Mouse (Mus musculus) heart, embryonic 11.5 days (tissue): ENCODE results near the gene Saa3. TPM values are rescaled to one million over a fixed set of nuclear protein-coding genes. Genes with fewer than 3 reads are reported as not detected.
A peak's percentile ranks its signal among the peaks of the same experiment; 100 is the strongest.
"Not testable (repeated sequence)": the region's sequence is repeated elsewhere in the genome, so short reads cannot be mapped to it uniquely, and the experiment has no call there.

ENCODE experiments used
- ATAC-seq: fragments of 200-750 bp; cut with Nextera tagmentation; replicated peaks from 2 replicates; pipeline ENCODE4 v1.8.0; 2017; ENCODE audit warnings: moderate library complexity; ENCODE audit not compliant: insufficient number of reproducible peaks, low FRiP score, low TSS enrichment
- H3K27ac ChIP-seq: fragments of 300-500 bp; sonication (generic); 2 replicates; pipeline ENCODE4 v1.5.1; 2014; ENCODE audit warnings: mild to moderate bottlenecking, low read depth, low read length
- H3K27me3 ChIP-seq: fragments of 300-500 bp; sonication (generic); 2 replicates; pipeline ENCODE4 v1.6.1; 2014; ENCODE audit warnings: mild to moderate bottlenecking, low read length, mixed read lengths; ENCODE audit not compliant: control insufficient read depth, insufficient read depth
- H3K36me3 ChIP-seq: fragments of 300-500 bp; sonication (generic); 2 replicates; pipeline ENCODE4 v1.6.1; 2014; ENCODE audit warnings: mild to moderate bottlenecking, low read length, moderate library complexity, mixed read lengths; ENCODE audit not compliant: control insufficient read depth, insufficient read depth
- H3K4me1 ChIP-seq: fragments of 300-500 bp; sonication (generic); 2 replicates; pipeline ENCODE4 v1.6.1; 2014; ENCODE audit warnings: low read length; ENCODE audit not compliant: control insufficient read depth, insufficient read depth
- H3K4me2 ChIP-seq: fragments of 300-500 bp; sonication (generic); 2 replicates; pipeline ENCODE4 v1.6.1; 2014; ENCODE audit warnings: mild to moderate bottlenecking, moderate library complexity
- H3K4me3 ChIP-seq: fragments of 300-500 bp; sonication (generic); 2 replicates; pipeline ENCODE4 v1.5.1; 2014; ENCODE audit warnings: low read depth, low read length
- H3K9ac ChIP-seq: fragments of 300-500 bp; sonication (generic); 2 replicates; pipeline ENCODE4 v1.6.1; 2014; ENCODE audit warnings: mild to moderate bottlenecking, low read depth, low read length, moderate library complexity
- H3K9me3 ChIP-seq: fragments of 300-500 bp; sonication (generic); replicated peaks from 2 replicates; pipeline ENCODE4 v1.6.1; 2016; ENCODE audit warnings: low read length; ENCODE audit not compliant: control insufficient read depth
- WGBS: fragments of 180-500 bp; shearing (Covaris S2); extraction: QIAGEN DNeasy Blood & Tissue Kit; methylation state at CpG from one replicate; pipeline ENCODE4 v1.1.7; 2014; ENCODE audit not compliant: insufficient replicate concordance; 5-methylcytosine and 5-hydroxymethylcytosine counted together
- polyA plus RNA-seq: library from polyadenylated mRNA; unstranded; fragments of >200 nt; fragmentation: Nextera tagmentation; extraction: Ambion mirVana; gene quantifications from 2 replicates; pipeline ENCODE4 v1.2.1, GENCODE M21; 2014

Gene Saa3
- polyA plus RNA-seq, 1 experiment from 2014 or later = not detected

DNA sequence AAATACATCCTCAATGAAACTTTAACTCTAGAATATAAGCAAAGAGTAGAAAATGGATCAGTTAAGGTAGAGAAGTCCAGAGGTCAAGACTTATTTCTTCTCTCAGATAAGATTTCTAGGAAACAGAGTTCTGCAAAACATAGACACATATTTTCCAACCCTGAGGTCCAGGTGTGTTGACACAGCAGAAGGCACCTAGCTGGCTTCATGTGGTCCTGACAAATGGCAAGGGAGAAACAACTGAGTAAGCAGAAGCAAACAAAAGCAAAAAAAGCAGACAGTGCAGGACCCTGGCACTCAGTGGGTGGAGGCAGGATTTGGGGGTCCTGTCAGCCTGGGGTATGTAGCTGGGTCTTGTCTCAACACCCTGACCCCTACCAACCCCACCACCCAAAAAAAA is 34.8 kb downstream of the Saa3 start:
- Histone ChIP-seq H3K4me3 (no peak overlapping the region), H3K27me3 (no peaks in the 10 kb centered on the region), H3K9me3 (no peaks in the 10 kb centered on the region), H3K4me2 (no peak overlapping the region), H3K36me3 (no peaks in the 10 kb centered on the region), H3K27ac (no peak overlapping the region), H3K9ac (no peak overlapping the region), H3K4me1 (no peaks in the 10 kb centered on the region)
- no peak for ATAC-seq

DNA sequence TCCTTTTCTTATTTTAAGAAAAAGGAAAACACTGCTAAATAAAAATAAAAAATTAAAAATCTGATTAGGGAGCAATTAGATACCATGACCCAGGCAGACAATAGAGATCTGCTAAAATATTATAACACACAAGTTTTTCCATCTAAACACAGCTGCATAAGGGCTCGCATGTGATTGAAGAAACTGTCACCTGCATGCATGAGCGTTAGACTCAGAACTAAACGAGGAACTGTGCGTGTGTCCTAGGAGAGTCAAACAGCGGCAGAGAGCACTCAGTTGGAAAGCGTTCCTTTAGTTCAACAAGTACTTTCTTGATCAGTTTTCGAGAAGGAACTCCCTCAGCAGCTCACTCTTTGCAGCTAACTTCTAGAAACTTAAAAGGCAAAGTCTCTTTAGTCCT is 36.5 kb downstream of the Saa3 start:
- H3K4me1 ChIP-seq, H3K9me3 ChIP-seq, ATAC-seq, H3K27ac ChIP-seq, H3K4me3 ChIP-seq, H3K36me3 ChIP-seq, H3K4me2 ChIP-seq, H3K9ac ChIP-seq, H3K27me3 ChIP-seq: not testable (repeated sequence)
- WGBS = 82% methylated on average over 7 of the region's 7 CpGs

DNA sequence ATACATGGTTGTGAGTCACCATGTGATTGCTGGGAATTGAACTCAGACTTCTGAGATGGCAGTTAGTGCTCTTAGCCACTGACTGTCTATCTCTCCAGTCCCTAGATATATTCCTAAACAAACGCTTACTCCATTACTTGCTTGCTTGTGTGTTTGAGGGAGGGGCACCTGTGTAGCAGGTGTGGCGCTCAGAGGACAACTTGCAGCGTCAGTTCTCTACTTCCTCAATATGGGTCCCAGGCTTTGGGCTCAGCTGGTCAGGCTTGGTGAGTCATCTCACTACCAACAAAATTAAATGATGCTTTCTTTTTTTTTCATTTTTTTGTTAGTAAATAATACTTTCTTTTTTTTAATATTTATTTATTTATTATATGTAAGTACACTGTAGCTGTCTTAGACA is 37.1 kb downstream of the Saa3 start:
- no peaks in the 10 kb centered on the region for H3K36me3 ChIP-seq
- WGBS = 81% methylated on average over 3 of the region's 3 CpGs
- H3K4me1 ChIP-seq = no peaks in the 10 kb centered on the region
- H3K9ac ChIP-seq = no peak overlapping the region
- H3K4me3 ChIP-seq = no peak overlapping the region
- no peaks in the 10 kb centered on the region for H3K9me3 ChIP-seq
- no peak overlapping the region for H3K27ac ChIP-seq
- no peak overlapping the region for H3K4me2 ChIP-seq
- no peak for ATAC-seq
- no peaks in the 10 kb centered on the region for H3K27me3 ChIP-seq

DNA sequence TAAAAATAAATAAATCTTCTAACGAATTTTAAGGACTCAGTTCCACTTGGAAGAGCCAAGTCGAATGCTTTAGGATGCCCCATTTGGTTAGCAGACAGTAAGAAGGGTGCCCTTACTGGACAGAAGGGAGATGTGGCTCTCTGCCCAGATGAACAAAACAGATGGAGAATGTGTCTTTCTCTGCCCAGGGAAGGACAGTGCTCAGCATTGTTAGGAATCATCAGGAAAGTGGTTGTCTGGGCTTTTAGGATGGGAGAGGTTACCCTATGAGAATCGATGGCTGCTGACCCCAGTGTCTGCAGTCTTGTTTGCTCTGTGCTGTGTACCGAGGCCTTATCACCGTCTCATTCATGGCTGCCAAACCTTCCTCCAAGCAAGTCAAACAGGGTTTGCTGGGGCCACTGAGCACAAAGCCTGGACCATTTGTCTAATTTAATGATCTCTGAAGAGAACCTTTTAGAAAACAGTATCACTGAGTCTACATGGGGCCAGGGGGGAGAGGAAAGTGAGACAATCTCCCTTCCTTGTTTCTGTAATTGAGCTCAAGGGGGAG is 38.6 kb downstream of the Saa3 start:
- Histone ChIP-seq H3K27ac (no peak overlapping the region), H3K4me3 (no peak overlapping the region), H3K4me2 (no peak overlapping the region), H3K9me3 (no peaks in the 10 kb centered on the region), H3K4me1 (no peaks in the 10 kb centered on the region), H3K27me3 (no peaks in the 10 kb centered on the region), H3K9ac (no peak overlapping the region), H3K36me3 (no peaks in the 10 kb centered on the region)
- WGBS = 55% methylated on average over 5 of the region's 5 CpGs
- no peak for ATAC-seq

DNA sequence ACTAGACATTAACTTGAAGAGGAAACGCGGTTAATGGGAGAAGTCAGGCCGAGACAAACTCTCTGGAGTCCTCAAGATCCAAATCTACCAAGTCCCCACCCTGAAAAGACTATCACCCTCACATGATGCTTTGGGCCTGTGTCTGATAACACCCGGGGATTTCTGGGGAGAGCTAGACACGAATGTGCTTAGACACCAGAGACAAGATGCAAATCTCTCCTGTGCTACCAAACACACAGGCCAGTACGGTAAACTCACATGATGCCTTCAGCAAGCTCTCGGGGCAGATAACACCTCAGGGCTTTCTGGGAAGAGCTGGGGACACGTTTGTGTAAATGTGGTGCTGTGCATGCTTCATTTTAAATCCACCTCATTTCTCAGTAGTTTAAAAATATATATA is 39.6 kb downstream of the Saa3 start:
- ATAC-seq = no peak
- no peaks in the 10 kb centered on the region for H3K4me1 ChIP-seq
- H3K9ac ChIP-seq = no peak overlapping the region
- no peaks in the 10 kb centered on the region for H3K36me3 ChIP-seq
- H3K4me2 ChIP-seq = no peak overlapping the region
- 77% methylated on average over 8 of the region's 8 CpGs for WGBS
- H3K9me3 ChIP-seq = no peaks in the 10 kb centered on the region
- H3K27me3 ChIP-seq = no peaks in the 10 kb centered on the region
- H3K27ac ChIP-seq = no peak overlapping the region
- H3K4me3 ChIP-seq = no peak overlapping the region

DNA sequence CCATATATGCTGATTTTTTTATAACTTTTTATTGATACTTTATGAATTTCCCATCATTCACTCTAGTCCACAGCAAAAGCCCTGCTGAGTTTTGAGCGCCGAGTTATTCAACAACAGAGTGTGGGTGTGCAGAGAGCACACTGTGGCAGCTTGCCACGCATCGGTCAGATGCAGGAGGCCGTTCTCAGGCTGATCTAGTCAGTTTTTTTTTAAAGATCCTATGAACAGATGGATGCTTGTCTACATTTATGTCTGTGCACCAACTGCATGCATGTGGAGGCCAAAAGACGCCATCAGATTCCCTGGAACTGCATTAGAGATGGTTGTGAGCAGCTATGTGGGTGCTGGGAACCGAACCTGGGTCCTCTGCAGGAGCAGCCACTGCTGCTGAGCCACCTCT is 40.4 kb downstream of the Saa3 start:
- WGBS = 90% methylated on average over 7 of the region's 7 CpGs

DNA sequence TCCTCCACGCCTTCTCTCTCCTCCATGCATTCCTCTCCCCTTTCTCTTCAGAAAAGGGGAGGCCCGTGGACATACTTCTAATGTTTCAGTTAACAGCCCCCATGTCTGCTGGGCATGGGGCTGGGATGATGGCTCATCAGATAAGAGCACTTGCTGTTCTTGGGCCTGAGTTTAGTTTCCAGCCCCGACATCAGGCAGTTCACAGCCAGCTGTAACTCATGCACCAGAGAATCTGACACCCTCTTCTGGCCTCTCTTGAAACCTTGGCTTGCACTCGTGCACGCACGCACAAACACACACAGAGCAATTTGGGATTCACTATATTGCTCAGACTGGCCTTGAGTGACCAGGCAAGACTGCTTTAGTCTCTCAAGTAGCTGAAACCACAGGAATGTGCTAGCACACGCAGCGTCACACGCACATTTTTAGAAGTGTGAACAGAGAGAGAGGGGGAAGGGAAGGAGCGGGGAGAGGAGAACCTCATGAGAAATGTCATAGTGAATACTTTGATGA is 43.3 kb downstream of the Saa3 start, which contains the start of gene Tph1:
Gene Tph1 (minus strand): TSS at position 378 of the 513 bp plus-strand sequence.
- 41% methylated on average over 10 of the region's 10 CpGs for WGBS
- H3K27me3 ChIP-seq = peaks cover 10% of the 10 kb centered on the region
- no peak within 1 kb of the TSS for H3K9ac ChIP-seq
- no peak for ATAC-seq
- no peaks in the 10 kb centered on the region for H3K9me3 ChIP-seq
- peaks cover under 1% of the 10 kb centered on the region; the same call in 1 of the 2 replicates for H3K4me1 ChIP-seq
- H3K36me3 ChIP-seq = no peaks in the 10 kb centered on the region
- H3K4me2 ChIP-seq = no peak within 1 kb of the TSS
- no peak within 1 kb of the TSS for H3K4me3 ChIP-seq
- no peak within 1 kb of the TSS for H3K27ac ChIP-seq

More for the DNA sequence above, 40.4 kb downstream of the Saa3 start:
- Histone ChIP-seq H3K4me2 (no peak overlapping the region), H3K4me1 (no peaks in the 10 kb centered on the region), H3K36me3 (no peaks in the 10 kb centered on the region), H3K9ac (no peak overlapping the region), H3K4me3 (no peak overlapping the region), H3K27me3 (no peaks in the 10 kb centered on the region), H3K9me3 (no peaks in the 10 kb centered on the region), H3K27ac (no peak overlapping the region)
- no peak for ATAC-seq

DNA sequence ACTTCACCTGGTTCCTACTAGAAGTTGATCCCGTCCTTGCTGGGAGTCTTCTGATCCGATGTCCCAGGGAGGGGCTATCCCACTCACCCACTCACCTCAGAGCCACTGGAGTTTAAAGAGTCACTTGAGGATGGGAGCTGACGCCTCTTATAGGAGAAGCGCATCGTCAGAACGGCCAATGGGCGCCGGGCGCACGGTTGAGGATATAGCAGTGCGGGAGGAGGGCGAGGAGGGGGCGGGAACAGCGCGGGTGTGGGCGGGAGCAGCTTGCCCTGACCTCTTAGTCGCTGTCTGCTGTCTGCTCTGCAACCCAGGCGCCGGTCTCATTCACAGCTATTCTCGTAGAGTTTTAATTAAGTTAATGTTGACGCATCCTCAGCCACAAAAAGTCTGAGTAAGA is 48.2 kb downstream of the Saa3 start:
- peak overlapping the region; percentile 49 for H3K4me2 ChIP-seq
- H3K27me3 ChIP-seq = peaks cover 32% of the 10 kb centered on the region
- no peak overlapping the region for H3K9ac ChIP-seq
- no peaks in the 10 kb centered on the region for H3K9me3 ChIP-seq
- H3K4me1 ChIP-seq = peaks cover 2% of the 10 kb centered on the region; the same call in 1 of the 2 replicates
- H3K27ac ChIP-seq = no peak overlapping the region
- H3K4me3 ChIP-seq = peak overlapping the region; percentile 21
- 2% methylated on average over 21 of the region's 21 CpGs for WGBS
- no peaks in the 10 kb centered on the region for H3K36me3 ChIP-seq
- no peak for ATAC-seq

DNA sequence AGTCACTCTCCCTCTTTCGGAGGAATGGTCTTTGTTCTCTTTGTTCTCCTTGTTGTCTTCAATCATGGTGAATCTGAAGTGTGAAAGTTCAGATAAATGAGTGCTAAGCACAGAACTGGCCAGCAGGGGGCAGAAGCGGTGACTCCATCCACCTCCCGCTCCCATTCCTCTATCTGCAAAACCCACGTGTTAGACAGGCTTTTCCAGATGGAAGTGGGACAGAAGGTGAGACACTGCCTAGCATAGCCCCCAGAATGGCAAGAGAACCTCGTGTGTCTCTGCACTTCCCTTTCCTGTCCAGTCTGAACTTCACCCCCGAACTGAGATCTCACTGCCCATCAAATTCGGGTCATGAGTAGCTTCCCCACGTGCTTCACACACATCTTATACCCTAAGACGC is 50.3 kb downstream of the Saa3 start:
- ATAC-seq = no peak
- Histone ChIP-seq H3K9ac (no peak overlapping the region), H3K27me3 (peaks cover 32% of the 10 kb centered on the region), H3K4me3 (no peak overlapping the region), H3K27ac (no peak overlapping the region), H3K4me2 (no peak overlapping the region), H3K4me1 (peaks cover 2% of the 10 kb centered on the region; the same call in 1 of the 2 replicates), H3K36me3 (no peaks in the 10 kb centered on the region), H3K9me3 (no peaks in the 10 kb centered on the region)
- WGBS = 34% methylated on average over 9 of the region's 9 CpGs
